Mouse (Mus musculus) macrophage (primary cell): ENCODE measurements around the gene Prss41. TPM values are rescaled to one million over a fixed set of nuclear protein-coding genes. Genes with fewer than 3 reads are reported as not detected.

Source experiments
- polyA plus RNA-seq: library from polyadenylated mRNA; stranded (reverse); fragments of 250-400 nt; gene quantifications from 3 replicates; pipeline ENCODE4 v1.2.4, GENCODE M21; 2018; ENCODE audit warnings: inconsistent platforms

Prss41 gene
- polyA plus RNA-seq, 1 experiment from 2014 or later, result not detected

Other genes with a start within 250 kb of the Prss41 start
- 0.16 to 0.60 TPM (median 0.52 TPM) in 3 replicates for gene Zfp13, start 244.7 kb downstream of the Prss41 start, polyA plus RNA-seq
- not detected in 3 replicates for gene Zscan10, start 243.3 kb downstream of the Prss41 start, polyA plus RNA-seq
- 0.14 to 0.56 TPM (median 0.25 TPM) in 3 replicates for gene Mmp25, start 198.9 kb downstream of the Prss41 start, polyA plus RNA-seq
- gene Bicdl2, start 183.7 kb downstream of the Prss41 start, polyA plus RNA-seq, result not detected in 3 replicates
- 90.7 to 174 TPM (median 112 TPM) in 3 replicates for gene Hcfc1r1, start 170.6 kb downstream of the Prss41 start, polyA plus RNA-seq
- gene Thoc6, start 170.3 kb downstream of the Prss41 start, polyA plus RNA-seq, result 11.0 to 17.8 TPM (median 16.3 TPM) in 3 replicates
- gene Tnfrsf12a, start 166.7 kb downstream of the Prss41 start, polyA plus RNA-seq, result 3.2 to 12.0 TPM (median 5.7 TPM) in 3 replicates
- gene Cldn6, start 164.9 kb downstream of the Prss41 start, polyA plus RNA-seq, result not detected in 3 replicates
- gene Cldn9, start 160.1 kb downstream of the Prss41 start, polyA plus RNA-seq, result not detected in 3 replicates
- gene 1520401A03Rik, start 121.4 kb downstream of the Prss41 start, polyA plus RNA-seq, result not detected in 3 replicates
- gene Pkmyt1, start 117.8 kb downstream of the Prss41 start, polyA plus RNA-seq, result 2.0 to 9.0 TPM (median 2.7 TPM) in 3 replicates
- 6.4 to 12.8 TPM (median 6.5 TPM) in 3 replicates for gene Paqr4, start 103.3 kb downstream of the Prss41 start, polyA plus RNA-seq
- gene Kremen2, start 98.3 kb downstream of the Prss41 start, polyA plus RNA-seq, result not detected in 3 replicates
- 15.5 to 20.8 TPM (median 19.7 TPM) in 3 replicates for gene Flywch1, start 72.6 kb downstream of the Prss41 start, polyA plus RNA-seq
- 0.43 to 1.8 TPM in 2 of 3 replicates, not detected in the other for gene Flywch2, start 58.1 kb downstream of the Prss41 start, polyA plus RNA-seq
- 101 to 166 TPM (median 130 TPM) in 3 replicates for gene Srrm2, start 53.6 kb downstream of the Prss41 start, polyA plus RNA-seq
- 177 to 422 TPM (median 330 TPM) in 3 replicates for gene Elob, start 15.0 kb downstream of the Prss41 start, polyA plus RNA-seq
- gene Prss33, start 8.1 kb downstream of the Prss41 start, polyA plus RNA-seq, result not detected in 3 replicates
- not detected in 3 replicates for gene Prss32, start 317 bp downstream of the Prss41 start, polyA plus RNA-seq
- gene Prss21, start 23.9 kb upstream of the Prss41 start, polyA plus RNA-seq, result not detected in 3 replicates
- not detected in 3 replicates for gene Dcpp1, start 36.7 kb upstream of the Prss41 start, polyA plus RNA-seq
- gene Dcpp2, start 36.7 kb upstream of the Prss41 start, polyA plus RNA-seq, result not detected in 3 replicates
- gene Dcpp3, start 73.3 kb upstream of the Prss41 start, polyA plus RNA-seq, result not detected in 3 replicates
- not detected in 3 replicates for gene Sbp, start 97.5 kb upstream of the Prss41 start, polyA plus RNA-seq
- gene Sbpl, start 111.1 kb upstream of the Prss41 start, polyA plus RNA-seq, result not detected in 3 replicates
- gene Prss30, start 136.4 kb upstream of the Prss41 start, polyA plus RNA-seq, result 0.19 to 0.33 TPM in 2 of 3 replicates, not detected in the other
- not detected in 3 replicates for gene Prss22, start 153.9 kb upstream of the Prss41 start, polyA plus RNA-seq
- gene Prss27, start 194.0 kb upstream of the Prss41 start, polyA plus RNA-seq, result not detected in 3 replicates
- gene Kctd5, start 229.3 kb upstream of the Prss41 start, polyA plus RNA-seq, result 10.4 to 18.9 TPM (median 13.9 TPM) in 3 replicates